Mouse (Mus musculus) embryonic fibroblast, embryonic 13.5 days (primary cell): ENCODE data around the gene Vmn1r221.
"Not testable (repeated sequence)": the region's sequence is repeated elsewhere in the genome, so short reads cannot be mapped to it uniquely, and the experiment has no call there.

Experiments
- CTCF ChIP-seq: IDR thresholded peaks from 2 replicates; pipeline ENCODE4 v1.5.1; 2011; ENCODE audit warnings: mild to moderate bottlenecking, control low read depth, low read length, moderate library complexity, borderline replicate concordance; ENCODE audit not compliant: insufficient read depth
- POLR2A ChIP-seq: IDR thresholded peaks from 2 replicates; pipeline ENCODE4 v1.6.1; 2011; ENCODE audit warnings: low read depth, mild to moderate bottlenecking, control low read depth, low read length, moderate library complexity

GRCm38 (mm10) chr13:23246834-23247233, 32.9 kb downstream of the Vmn1r221 start, which contains the start of gene Vmn1r223:
- not testable (repeated sequence) for TF ChIP-seq POLR2A, CTCF
